Mouse (Mus musculus): ENCODE measurements around the gene Hist2h2ab. TPM values are rescaled to one million over a fixed set of nuclear protein-coding genes. Genes with fewer than 3 reads are reported as not detected.

Hist2h2ab gene
- total RNA-seq, 2 experiments from 2014 or later: 9.3 to 12.7 TPM

GRCm38 (mm10) chr3:96247356-96248140, 27.9 kb downstream of the Hist2h2ab start:
- TF ChIP-seq CTCF (conservative IDR thresholded peaks at IDR 0.05): no peak
- Histone ChIP-seq H3K27ac (no peak overlapping the region), H3K4me3 (no peak overlapping the region)
- DNase-seq (ENCODE audit: low spot score in 2 of 2): no peak

- Histone ChIP-seq H3K4me3 (no peak overlapping the region), H3K27ac (no peak overlapping the region)
- DNase-seq (ENCODE audit: low spot score in 2 of 2): no peak
- no peak for TF ChIP-seq CTCF (conservative IDR thresholded peaks at IDR 0.05)
These were observed 28.7 kb downstream of the Hist2h2ab start for GRCm38 (mm10) chr3:96248141-96249033.

- no peak overlapping the region for H3K4me3 ChIP-seq
- H3K27ac ChIP-seq: no peak overlapping the region
- DNase-seq (ENCODE audit: low spot score in 2 of 2): no peak
- no peak for TF ChIP-seq CTCF (conservative IDR thresholded peaks at IDR 0.05)
These were observed 29.3 kb downstream of the Hist2h2ab start for GRCm38 (mm10) chr3:96249034-96249345.

GRCm38 (mm10) chr3:96250890-96251289, 31.2 kb downstream of the Hist2h2ab start:
- no peak overlapping the region for H3K4me3 ChIP-seq
- no peak for DNase-seq (ENCODE audit: low spot score in 2 of 2)
- TF ChIP-seq CTCF (conservative IDR thresholded peaks at IDR 0.05): no peak
- no peak overlapping the region for H3K27ac ChIP-seq

GRCm38 (mm10) chr3:96251787-96252186, 32.1 kb downstream of the Hist2h2ab start:
- TF ChIP-seq CTCF (conservative IDR thresholded peaks at IDR 0.05): no peak
- H3K27ac ChIP-seq: no peak overlapping the region
- no peak for DNase-seq (ENCODE audit: low spot score in 2 of 2)
- H3K4me3 ChIP-seq: no peak overlapping the region

GRCm38 (mm10) chr3:96254683-96255355, 35.2 kb downstream of the Hist2h2ab start:
- no peak overlapping the region; the same call in 1 of the 2 replicates for H3K27ac ChIP-seq
- no peak for TF ChIP-seq CTCF (conservative IDR thresholded peaks at IDR 0.05)
- no peak for DNase-seq (ENCODE audit: low spot score in 2 of 2)
- no peak overlapping the region for H3K4me3 ChIP-seq

- Histone ChIP-seq H3K4me3 (no peak overlapping the region), H3K27ac (no peak overlapping the region)
- no peak for TF ChIP-seq CTCF (conservative IDR thresholded peaks at IDR 0.05)
- no peak for DNase-seq (ENCODE audit: low spot score in 2 of 2)
These were observed 36.4 kb downstream of the Hist2h2ab start for GRCm38 (mm10) chr3:96255926-96256593.

- no peak overlapping the region for H3K27ac ChIP-seq
- no peak for TF ChIP-seq CTCF (conservative IDR thresholded peaks at IDR 0.05)
- DNase-seq (ENCODE audit: low spot score in 2 of 2): no peak
- H3K4me3 ChIP-seq: no peak overlapping the region
These were observed 37.5 kb downstream of the Hist2h2ab start for GRCm38 (mm10) chr3:96257190-96257589.

GRCm38 (mm10) chr3:96260220-96260619, 40.6 kb downstream of the Hist2h2ab start:
- TF ChIP-seq CTCF (conservative IDR thresholded peaks at IDR 0.05): no peak
- DNase-seq (ENCODE audit: low spot score in 2 of 2): no peak
- H3K4me3 ChIP-seq: no peak overlapping the region

GRCm38 (mm10) chr3:96261623-96262022, 42.0 kb downstream of the Hist2h2ab start:
- peak overlapping the region; percentile 99 for H3K27ac ChIP-seq
- DNase-seq (ENCODE audit: low spot score in 2 of 2): no peak
- peak; percentile 53 for TF ChIP-seq CTCF (conservative IDR thresholded peaks at IDR 0.05)
- H3K4me3 ChIP-seq: peak overlapping the region; percentile 68

More at GRCm38 (mm10) chr3:96260220-96260619, 40.6 kb downstream of the Hist2h2ab start:
- no peak overlapping the region for H3K27ac ChIP-seq

- no peak for TF ChIP-seq CTCF (conservative IDR thresholded peaks at IDR 0.05)
- peak; percentile 70 to 88 for DNase-seq (ENCODE audit: low spot score in 2 of 2)
- H3K4me3 ChIP-seq: peak overlapping the region; percentile 68
- H3K27ac ChIP-seq: peak overlapping the region; percentile 99
These were observed 42.7 kb downstream of the Hist2h2ab start for GRCm38 (mm10) chr3:96262216-96262875.

All from layer of hippocampus, adult 2 months (tissue).